Mouse (Mus musculus): ENCODE measurements around the gene Mfsd10.
"Not testable (repeated sequence)": the region's sequence is repeated elsewhere in the genome, so short reads cannot be mapped to it uniquely, and the experiment has no call there.

The Mfsd10 gene

DNA sequence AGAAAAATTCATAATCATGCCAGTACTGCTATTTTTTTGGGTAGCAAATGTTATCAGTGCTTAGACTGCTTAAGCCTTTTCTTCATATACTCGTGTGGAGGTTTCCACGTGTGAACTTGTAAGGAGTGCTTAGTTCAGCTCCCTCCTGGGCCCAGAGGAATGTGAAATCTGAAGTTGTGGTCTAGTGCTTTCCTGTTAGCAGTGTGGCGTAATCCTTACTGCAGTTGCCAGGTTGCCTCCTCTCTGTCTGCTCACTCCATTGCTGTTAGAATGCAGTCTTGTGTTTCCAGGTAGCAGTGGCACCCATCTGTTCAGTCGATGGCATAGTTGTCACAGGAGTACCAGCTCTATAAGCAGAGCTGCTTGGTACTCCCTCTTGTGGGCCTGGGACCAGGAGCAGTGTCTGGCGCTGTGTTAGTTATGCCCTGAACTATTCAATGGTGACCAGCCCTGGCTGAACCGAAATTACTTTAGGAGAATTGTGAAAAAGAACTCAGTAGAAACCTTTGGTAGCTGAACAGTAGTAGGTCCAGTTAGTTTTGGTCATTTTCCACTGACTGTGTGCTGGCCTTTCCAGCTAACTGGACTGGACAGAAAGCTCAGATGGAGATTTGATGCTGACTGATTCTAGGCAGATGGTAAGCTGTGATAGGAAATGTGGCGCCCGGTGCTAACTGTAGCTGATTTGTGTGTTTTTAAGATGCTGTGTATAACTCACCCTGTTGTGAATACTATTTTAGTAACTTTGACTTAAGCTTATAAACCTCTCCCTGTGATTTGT is 29.7 kb downstream of the Mfsd10 start:
- no peak for DNase-seq (ENCODE audit: low read depth, low spot score)

DNA sequence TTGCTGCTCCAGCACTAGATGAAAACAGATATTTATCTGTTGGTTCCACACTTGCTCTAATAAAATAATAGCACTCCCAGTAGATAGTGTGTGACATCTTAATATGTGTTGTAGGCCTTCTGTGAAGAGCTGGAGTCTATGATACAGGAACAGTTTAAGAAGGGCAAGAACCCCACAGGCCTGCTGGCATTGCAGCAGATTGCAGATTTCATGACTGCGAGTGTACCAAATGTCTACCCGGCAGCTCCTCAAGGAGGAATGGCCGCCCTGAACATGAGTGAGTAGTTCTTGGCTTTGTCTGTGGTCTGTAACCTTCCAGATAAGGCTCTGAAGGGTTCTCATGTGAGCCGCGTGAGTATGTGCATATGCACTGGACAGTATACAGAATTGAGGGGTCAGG is 32.4 kb downstream of the Mfsd10 start:
- no peak for DNase-seq (ENCODE audit: low read depth, low spot score)

DNA sequence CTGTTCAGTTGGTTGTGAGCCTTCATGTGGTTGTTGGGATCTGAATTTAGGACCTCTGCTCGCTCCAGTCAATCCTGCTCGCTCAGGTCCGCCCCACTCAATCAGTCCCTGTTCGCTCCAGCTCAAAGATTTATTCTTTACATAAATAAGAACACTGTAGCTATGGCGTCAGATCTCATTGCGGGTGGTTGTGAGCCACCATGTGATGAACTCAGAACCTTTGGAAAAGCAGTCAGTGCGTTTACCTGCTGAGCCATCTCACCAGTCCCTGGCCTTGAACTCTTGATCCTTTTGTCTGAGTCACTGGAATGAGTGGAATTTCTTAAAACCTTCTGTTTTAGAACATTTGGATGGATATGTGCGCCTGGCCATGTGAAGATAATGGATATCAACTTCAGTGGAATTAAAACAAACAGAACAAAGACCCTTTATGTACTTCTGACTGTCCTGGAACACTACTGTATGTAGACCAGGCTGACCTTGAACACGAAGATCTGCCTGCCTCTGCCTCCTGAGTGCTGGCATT is 43.7 kb downstream of the Mfsd10 start:
- no peak for DNase-seq (ENCODE audit: low read depth, low spot score)

- DNase-seq (ENCODE audit: low read depth, low spot score), result no peak
Observed at GRCm38 (mm10) chr5:34592666-34593065, 44.3 kb downstream of the Mfsd10 start.

DNA sequence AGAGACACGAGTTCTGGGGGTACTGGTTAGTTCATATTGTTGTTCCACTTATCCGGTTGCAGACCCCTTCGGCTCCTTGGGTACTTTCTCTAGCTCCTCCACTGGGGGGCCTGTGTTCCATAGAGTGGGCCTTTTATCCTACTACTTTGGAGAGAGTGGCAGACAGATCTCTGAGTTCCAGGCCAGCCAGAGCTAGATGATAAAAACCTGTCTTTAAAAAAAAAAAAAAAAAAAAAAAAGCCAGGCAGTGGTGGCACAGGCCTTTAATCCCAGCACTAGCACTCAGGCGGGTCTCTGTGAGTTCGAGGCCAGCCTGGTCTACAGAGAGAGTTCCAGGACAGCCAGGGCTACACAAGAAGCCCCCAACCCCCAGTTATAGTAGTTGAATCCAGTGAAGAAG is 44.8 kb downstream of the Mfsd10 start:
- DNase-seq (ENCODE audit: low read depth, low spot score), result not testable (repeated sequence)

GRCm38 (mm10) chr5:34591388-34592004 is 45.5 kb downstream of the Mfsd10 start:
- no peak for DNase-seq (ENCODE audit: low read depth, low spot score)

GRCm38 (mm10) chr5:34590702-34591101 is 46.3 kb downstream of the Mfsd10 start:
- DNase-seq (ENCODE audit: low read depth, low spot score), result no peak

DNA sequence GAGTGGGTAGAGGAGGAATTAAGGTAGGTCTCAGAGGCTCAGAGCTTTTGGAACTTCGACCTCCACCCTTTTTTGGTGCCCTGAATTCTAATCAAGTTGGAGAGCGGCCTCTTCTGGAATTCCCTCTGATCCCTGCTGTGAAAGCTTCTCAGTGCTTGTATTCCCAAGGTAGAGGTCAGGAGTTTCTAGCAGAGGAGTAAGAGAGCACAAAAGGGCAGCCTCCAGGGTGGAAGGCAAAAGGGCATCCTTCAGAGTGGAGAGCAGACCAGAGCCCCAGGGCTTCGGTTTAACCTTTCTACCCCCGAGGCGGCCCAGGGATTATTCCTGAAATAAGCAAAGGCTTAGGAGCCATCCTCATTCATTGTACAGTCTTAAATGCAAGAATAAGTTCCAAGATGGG is 47.0 kb downstream of the Mfsd10 start:
- DNase-seq (ENCODE audit: low read depth, low spot score), result no peak

GRCm38 (mm10) chr5:34587881-34588280 is 49.1 kb downstream of the Mfsd10 start:
- no peak for DNase-seq (ENCODE audit: low read depth, low spot score)

- DNase-seq (ENCODE audit: low read depth, low spot score), result no peak
Observed at GRCm38 (mm10) chr5:34585216-34585615, 51.8 kb downstream of the Mfsd10 start.
